Mouse (Mus musculus) stomach, postnatal 0 days (tissue): ENCODE data around the gene Rspo4.

ENCODE experiments used
- CTCF ChIP-seq: IDR thresholded peaks from 2 replicates; pipeline ENCODE4 v1.5.1; 2016; ENCODE audit warnings: antibody characterized with exemption, low read depth, mild to moderate bottlenecking, moderate library complexity
- EP300 ChIP-seq: optimal IDR thresholded peaks from 2 replicates; pipeline ENCODE3; 2016; ENCODE audit warnings: antibody characterized with exemption

- TF ChIP-seq CTCF (no peak), EP300 (no peak)
Observed at GRCm38 (mm10) chr2:151894209-151894980, 51.7 kb downstream of the Rspo4 start.
